Mouse (Mus musculus) embryonic fibroblast, embryonic 13.5 days (primary cell): ENCODE measurements at regions not wholly inside any gene's neighbourhood (a gene's known extent, or its start where the extent isn't known, plus 50 kb on each side); places are given as distances from the start of the nearest gene placed in this dataset.

Experiments
- CTCF ChIP-seq: IDR thresholded peaks from 2 replicates; pipeline ENCODE4 v1.5.1; 2011; ENCODE audit warnings: mild to moderate bottlenecking, control low read depth, low read length, moderate library complexity, borderline replicate concordance; ENCODE audit not compliant: insufficient read depth
- POLR2A ChIP-seq: IDR thresholded peaks from 2 replicates; pipeline ENCODE4 v1.6.1; 2011; ENCODE audit warnings: low read depth, mild to moderate bottlenecking, control low read depth, low read length, moderate library complexity

DNA sequence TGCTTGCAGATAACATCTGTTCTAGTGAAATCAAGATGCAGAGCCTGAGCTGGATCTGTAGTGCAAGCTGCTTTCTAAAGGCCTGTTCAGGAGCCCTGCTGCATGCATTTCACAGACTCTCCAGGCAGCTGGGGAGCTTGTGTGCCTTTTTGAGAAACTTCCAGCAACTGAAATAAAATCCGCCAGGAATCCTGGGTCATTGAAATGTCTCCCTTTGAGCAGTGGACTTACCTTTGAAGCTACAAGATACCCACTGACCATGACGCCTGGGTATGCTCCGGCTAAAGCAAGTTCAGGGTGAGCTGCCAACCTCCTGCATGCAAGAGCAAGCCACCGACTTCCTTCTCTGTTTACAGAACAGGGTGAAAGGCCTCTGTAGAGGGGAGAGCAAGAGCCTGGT is 278.7 kb downstream of the Cenpw start:
- no peak for TF ChIP-seq CTCF
- no peak for TF ChIP-seq POLR2A
